Mouse (Mus musculus) megakaryocyte, embryonic 14.5 days (primary cell): Measurements from ENCODE around the gene Uba3. TPM values are rescaled to one million over a fixed set of nuclear protein-coding genes. Genes with fewer than 3 reads are reported as not detected.
A peak's percentile ranks its signal among the peaks of the same experiment; 100 is the strongest.

Experiments
- H3K27me3 ChIP-seq: replicated peaks from 2 replicates; pipeline ENCODE3; 2012; ENCODE audit warnings: inconsistent platforms
- H3K36me3 ChIP-seq: replicated peaks from 2 replicates; pipeline ENCODE3; 2012; ENCODE audit warnings: low read length, inconsistent platforms, mixed read lengths
- H3K4me1 ChIP-seq: 2 replicates; pipeline ENCODE4 v1.6.1; 2012; ENCODE audit warnings: inconsistent platforms
- H3K4me3 ChIP-seq: replicated peaks from 2 replicates; pipeline ENCODE3; 2012; ENCODE audit warnings: moderate library complexity, mild to moderate bottlenecking, inconsistent platforms
- H3K9me3 ChIP-seq: 2 replicates; pipeline ENCODE4 v1.6.1; 2012; ENCODE audit warnings: inconsistent platforms
- FLI1 ChIP-seq: IDR thresholded peaks from 2 replicates; pipeline ENCODE4 v1.6.1; 2012; ENCODE audit warnings: low read length, inconsistent platforms, mixed read lengths
- GATA1 ChIP-seq: IDR thresholded peaks from 3 replicates; pipeline ENCODE4 v1.6.1; 2012; ENCODE audit warnings: mixed read lengths, low read length, inconsistent platforms, borderline replicate concordance
- polyA plus RNA-seq: library from polyadenylated mRNA; stranded (reverse); fragments of >175 nt; gene quantifications from 2 replicates; pipeline ENCODE4 v1.2.3, GENCODE M21; 2012; ENCODE audit warnings: low replicate concordance; ENCODE audit not compliant: insufficient read depth

Uba3 gene
- polyA plus RNA-seq: 4.7 and 9.4 TPM in 2 replicates

DNA sequence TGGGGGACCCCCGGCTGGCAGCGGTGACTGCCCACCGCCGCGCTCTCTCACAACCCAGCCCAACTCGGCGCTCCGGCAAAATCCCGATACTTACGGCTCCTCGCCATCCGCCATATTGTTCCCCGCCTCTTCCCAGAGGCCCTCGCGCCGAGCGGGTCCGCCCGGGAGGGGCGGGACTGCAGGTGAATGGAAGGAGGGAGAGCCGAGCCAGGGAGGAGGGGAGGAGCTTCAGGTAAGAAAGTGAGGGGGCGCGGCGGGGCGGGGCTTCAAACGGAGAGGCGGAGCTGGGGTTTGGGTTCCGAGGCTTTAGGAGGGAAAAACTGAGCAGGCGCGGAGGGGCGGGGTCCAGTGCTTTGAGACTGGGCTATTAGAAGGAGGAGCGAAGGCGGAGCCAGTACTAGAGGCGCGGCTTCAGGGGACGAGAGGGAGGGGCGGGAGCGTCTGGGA lies at the start of gene Uba3:
Gene Uba3 (minus strand): TSS at position 209 of the 447 bp plus-strand sequence.
- no peaks in the 10 kb centered on the region for H3K27me3 ChIP-seq
- H3K9me3 ChIP-seq: no peaks in the 10 kb centered on the region
- TF ChIP-seq FLI1: no peak
- TF ChIP-seq GATA1: no peak
- H3K36me3 ChIP-seq: peaks cover 25% of the 10 kb centered on the region
- H3K4me3 ChIP-seq: peak within 1 kb of the TSS; percentile 97
- H3K4me1 ChIP-seq: peaks cover 63% of the 10 kb centered on the region

DNA sequence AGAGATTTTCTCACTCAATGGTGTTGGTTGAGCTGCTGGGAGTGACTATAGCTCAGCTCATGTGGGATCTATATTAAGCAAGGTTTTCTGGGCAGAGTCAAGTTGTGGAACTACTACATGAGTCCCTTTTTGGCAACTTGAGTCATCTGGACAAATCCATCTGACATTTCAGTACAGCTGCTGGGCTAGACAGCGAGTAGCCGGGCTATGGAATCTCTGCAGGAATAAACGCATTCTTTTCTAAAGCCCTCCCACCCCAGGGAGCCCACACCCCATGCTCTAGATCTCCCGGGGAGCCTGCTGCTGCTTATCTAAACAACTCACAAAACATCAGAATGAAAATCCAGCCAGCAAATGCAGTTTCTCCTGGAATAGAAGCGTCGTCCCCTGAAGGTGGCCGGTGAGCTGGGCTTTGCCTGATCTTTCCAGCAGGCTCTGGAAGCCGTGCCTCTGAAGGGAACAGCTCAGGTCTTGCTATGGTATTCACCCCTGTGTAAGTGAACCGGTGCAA lies 47.3 kb upstream of the Uba3 start, which contains the start of gene Lmod3:
Gene Lmod3 (minus strand): TSS at position 49 of the 511 bp plus-strand sequence.
- no peaks in the 10 kb centered on the region for H3K36me3 ChIP-seq
- peaks cover 5% of the 10 kb centered on the region for H3K27me3 ChIP-seq
- no peak within 1 kb of the TSS for H3K4me3 ChIP-seq
- no peak for TF ChIP-seq GATA1
- H3K9me3 ChIP-seq: no peaks in the 10 kb centered on the region
- H3K4me1 ChIP-seq: peaks cover 29% of the 10 kb centered on the region

- H3K36me3 ChIP-seq: no peaks in the 10 kb centered on the region
- H3K27me3 ChIP-seq: peaks cover 10% of the 10 kb centered on the region
- no peak overlapping the region for H3K4me3 ChIP-seq
- no peak for TF ChIP-seq FLI1
- TF ChIP-seq GATA1: no peak
- no peaks in the 10 kb centered on the region for H3K9me3 ChIP-seq
- peaks cover 29% of the 10 kb centered on the region for H3K4me1 ChIP-seq
Measured at GRCm38 (mm10) chr6:97252086-97252485, 46.6 kb upstream of the Uba3 start.

GRCm38 (mm10) chr6:97250966-97251365 lies 45.5 kb upstream of the Uba3 start:
- peaks cover 5% of the 10 kb centered on the region for H3K27me3 ChIP-seq
- peaks cover 29% of the 10 kb centered on the region for H3K4me1 ChIP-seq
- H3K4me3 ChIP-seq: peak overlapping the region; percentile 23
- no peaks in the 10 kb centered on the region for H3K9me3 ChIP-seq
- TF ChIP-seq GATA1: no peak
- no peak for TF ChIP-seq FLI1
- H3K36me3 ChIP-seq: no peaks in the 10 kb centered on the region

DNA sequence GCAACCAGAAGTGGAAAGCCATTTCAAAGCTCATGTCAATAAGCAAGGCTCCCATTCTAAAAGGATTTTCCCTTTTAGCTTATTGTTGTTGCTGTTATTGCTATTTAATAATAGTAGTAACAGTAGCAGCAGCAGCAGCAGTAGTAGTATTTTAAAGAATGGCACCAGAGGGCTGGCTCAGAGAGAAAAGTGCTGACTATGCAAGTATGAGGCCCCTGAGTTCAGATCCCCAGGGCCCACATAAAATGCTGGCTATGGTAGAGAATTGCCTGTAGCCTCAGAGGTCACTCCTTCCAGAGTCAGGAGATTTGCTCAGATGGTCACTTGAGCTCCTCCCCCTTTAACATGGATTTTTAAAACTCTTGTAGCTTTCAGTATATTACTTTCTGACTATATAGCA lies 39.8 kb upstream of the Uba3 start:
- TF ChIP-seq FLI1 (no peak), GATA1 (no peak)
- Histone ChIP-seq H3K4me3 (no peak overlapping the region), H3K27me3 (peaks cover 5% of the 10 kb centered on the region), H3K36me3 (no peaks in the 10 kb centered on the region), H3K9me3 (peaks cover 1% of the 10 kb centered on the region), H3K4me1 (peaks cover under 1% of the 10 kb centered on the region; the same call in 1 of the 2 replicates)

GRCm38 (mm10) chr6:97242522-97242921 lies 37.1 kb upstream of the Uba3 start:
- no peaks in the 10 kb centered on the region for H3K4me1 ChIP-seq
- H3K9me3 ChIP-seq: peaks cover 17% of the 10 kb centered on the region
- H3K4me3 ChIP-seq: no peak overlapping the region
- H3K36me3 ChIP-seq: peaks cover 7% of the 10 kb centered on the region
- TF ChIP-seq FLI1: no peak
- H3K27me3 ChIP-seq: peaks cover 2% of the 10 kb centered on the region

GRCm38 (mm10) chr6:97240092-97240491 lies 34.6 kb upstream of the Uba3 start:
- peaks cover 3% of the 10 kb centered on the region for H3K4me1 ChIP-seq
- no peaks in the 10 kb centered on the region for H3K27me3 ChIP-seq
- no peak overlapping the region for H3K4me3 ChIP-seq
- peaks cover 17% of the 10 kb centered on the region for H3K9me3 ChIP-seq
- TF ChIP-seq FLI1 (no peak), GATA1 (no peak)
- H3K36me3 ChIP-seq: peaks cover 10% of the 10 kb centered on the region

DNA sequence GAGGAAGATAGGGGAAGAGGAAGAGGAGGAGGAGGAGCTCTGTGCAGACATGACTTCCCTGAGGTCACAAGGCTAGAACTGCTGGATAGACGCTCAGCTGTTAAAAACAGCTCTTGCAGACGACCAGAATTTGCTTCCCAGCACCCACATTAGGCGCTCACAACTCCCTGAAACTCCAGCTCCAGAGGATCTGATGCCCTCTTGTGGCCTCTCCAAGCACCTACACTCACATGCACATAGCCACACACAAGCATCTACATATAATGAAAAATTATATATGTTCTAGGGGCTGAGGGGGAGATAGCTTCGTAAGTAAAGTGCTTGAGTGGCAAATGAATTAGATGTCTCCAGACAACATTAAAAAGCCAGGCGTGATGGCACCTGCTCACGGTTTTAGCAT lies 33.9 kb upstream of the Uba3 start:
- TF ChIP-seq FLI1 (no peak), GATA1 (no peak)
- peaks cover 17% of the 10 kb centered on the region for H3K36me3 ChIP-seq
- peaks cover 7% of the 10 kb centered on the region for H3K4me1 ChIP-seq
- no peaks in the 10 kb centered on the region for H3K27me3 ChIP-seq
- H3K4me3 ChIP-seq: no peak overlapping the region
- peaks cover 17% of the 10 kb centered on the region for H3K9me3 ChIP-seq

DNA sequence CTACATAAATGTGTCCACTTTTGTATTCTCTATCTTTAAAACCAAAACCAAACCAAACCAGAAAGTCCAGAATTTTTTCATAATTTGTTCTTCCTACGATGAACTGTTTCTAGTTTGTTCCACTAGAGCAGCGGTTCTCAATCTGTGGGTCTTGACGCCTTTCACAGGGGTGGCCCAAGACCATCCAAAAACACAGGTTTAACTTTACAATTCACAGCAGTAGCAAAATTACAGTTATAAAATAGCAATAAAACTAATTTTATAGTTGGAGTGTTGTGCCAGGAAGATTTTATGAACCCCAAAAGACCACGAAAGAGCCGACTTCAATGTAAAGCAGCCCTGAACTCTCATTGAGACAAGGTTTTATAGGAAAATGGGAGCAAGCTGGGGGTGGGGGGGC lies 30.6 kb upstream of the Uba3 start:
- Histone ChIP-seq H3K4me3 (no peak overlapping the region), H3K4me1 (peaks cover 19% of the 10 kb centered on the region), H3K9me3 (peaks cover 17% of the 10 kb centered on the region), H3K36me3 (peaks cover 47% of the 10 kb centered on the region), H3K27me3 (no peaks in the 10 kb centered on the region)
- TF ChIP-seq GATA1 (no peak), FLI1 (no peak)

GRCm38 (mm10) chr6:97234911-97235668 lies 29.6 kb upstream of the Uba3 start:
- peaks cover 15% of the 10 kb centered on the region for H3K9me3 ChIP-seq
- no peaks in the 10 kb centered on the region for H3K27me3 ChIP-seq
- TF ChIP-seq FLI1 (no peak), GATA1 (no peak)
- H3K4me3 ChIP-seq: no peak overlapping the region
- H3K4me1 ChIP-seq: peaks cover 19% of the 10 kb centered on the region
- H3K36me3 ChIP-seq: peaks cover 57% of the 10 kb centered on the region
